Mouse (Mus musculus): ENCODE measurements around the gene Lat2.
A peak's percentile ranks its signal among the peaks of the same experiment; 100 is the strongest.

The Lat2 gene

DNA sequence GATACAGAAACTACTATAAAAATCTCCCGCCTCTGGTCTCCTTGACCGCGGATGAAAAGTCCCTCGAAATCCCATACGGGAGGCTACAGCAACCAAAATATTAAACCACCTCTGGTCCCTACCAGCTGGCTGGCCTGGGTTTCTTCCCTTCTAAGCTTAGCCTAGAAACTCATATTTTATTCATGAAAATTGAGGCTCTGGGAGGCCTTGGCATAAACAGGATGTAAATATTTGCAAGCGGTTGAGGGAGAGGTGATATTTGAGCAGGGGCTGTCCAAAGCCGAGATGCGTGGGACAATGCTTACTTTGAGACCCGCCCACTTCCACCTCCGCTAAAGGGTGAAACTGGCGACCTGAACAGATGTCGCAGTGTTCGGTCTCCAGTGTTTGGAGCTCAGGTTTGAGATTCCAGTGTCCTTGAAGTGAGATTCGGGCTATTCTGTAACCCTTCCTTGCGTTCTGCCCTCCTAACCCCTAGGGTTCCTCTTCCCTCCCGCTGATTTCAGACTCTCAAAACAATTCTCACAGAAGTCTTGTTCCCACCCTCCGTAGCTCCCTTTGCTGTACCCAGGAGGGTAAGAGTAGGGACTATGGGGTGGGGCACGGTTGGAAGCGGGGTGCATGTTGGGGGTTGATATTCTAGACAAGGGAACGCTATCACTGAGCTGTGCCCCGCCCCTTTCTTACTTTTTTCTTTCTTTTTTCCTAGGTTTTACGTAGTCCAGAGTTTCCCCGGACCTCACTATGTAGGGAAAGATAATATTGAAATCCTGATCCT, 42.9 kb downstream of the Lat2 start:
- DNase-seq (ENCODE audit: low spot score in 2 of 2) = no peak

DNA sequence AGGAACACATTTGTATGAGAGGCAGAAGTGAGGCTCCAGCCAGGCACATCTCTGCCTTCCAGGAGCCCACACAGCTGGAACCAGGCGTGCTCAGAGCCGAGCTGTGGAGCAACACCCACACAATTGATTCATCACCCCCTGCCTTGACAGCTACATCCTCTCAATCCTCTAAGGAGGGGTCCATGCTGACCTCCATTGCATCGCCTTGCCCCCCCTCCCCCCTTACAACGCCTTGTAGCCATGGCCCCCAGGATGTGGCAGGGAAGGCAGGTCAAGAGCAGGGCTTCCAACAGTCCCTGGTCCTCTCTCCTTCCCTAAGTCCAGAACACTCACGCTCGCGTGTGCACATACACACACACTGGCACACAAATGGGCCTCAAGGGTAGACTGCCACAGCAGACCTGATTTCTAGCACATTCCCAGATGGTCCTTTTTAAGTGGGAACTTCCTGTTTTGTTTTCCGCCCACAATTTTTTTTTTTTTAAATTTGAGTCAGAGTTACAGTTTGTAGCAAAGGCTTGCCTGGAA, 45.8 kb downstream of the Lat2 start:
- no peak for DNase-seq (ENCODE audit: low spot score in 2 of 2)

DNA sequence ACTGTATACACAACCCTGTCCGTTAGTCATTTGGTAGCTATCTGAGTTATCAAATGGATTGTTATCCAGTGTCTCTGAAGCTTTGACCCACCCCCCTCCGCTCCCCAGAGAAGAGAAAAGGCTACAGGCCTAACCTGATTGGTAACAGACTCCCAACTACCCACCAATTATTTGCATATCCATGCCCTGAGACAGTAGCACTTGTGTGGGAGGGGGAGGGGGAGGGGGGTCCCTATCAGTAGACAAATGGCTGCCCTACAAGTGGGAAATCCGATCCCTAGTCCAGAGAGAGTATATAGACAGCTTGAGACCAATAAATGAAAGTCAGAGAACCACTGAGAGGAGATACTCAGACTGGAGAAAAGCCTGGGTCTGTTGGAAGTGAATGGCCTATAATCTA, 46.8 kb downstream of the Lat2 start:
- no peak for DNase-seq (ENCODE audit: low spot score in 2 of 2)

DNA sequence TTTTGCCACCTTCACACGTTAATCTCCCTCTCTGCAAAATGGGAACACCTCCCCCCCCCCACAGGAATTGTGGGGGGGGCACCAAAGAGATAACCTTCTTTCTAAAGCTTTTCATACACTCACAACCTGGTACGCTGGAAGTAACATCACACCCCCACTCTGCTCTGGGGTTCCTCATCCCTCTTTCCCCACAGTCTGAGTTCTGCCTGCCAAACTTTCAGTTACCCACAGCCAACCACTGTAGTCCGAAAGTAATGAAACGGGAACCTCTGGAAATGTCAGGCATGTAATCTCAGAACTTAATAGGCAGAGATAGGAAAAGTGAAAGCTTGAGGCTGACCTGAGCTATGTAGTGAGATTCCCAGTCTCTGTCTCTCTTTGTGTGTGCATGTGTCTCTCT, 47.4 kb downstream of the Lat2 start:
- DNase-seq (ENCODE audit: low spot score in 2 of 2) = no peak

DNA sequence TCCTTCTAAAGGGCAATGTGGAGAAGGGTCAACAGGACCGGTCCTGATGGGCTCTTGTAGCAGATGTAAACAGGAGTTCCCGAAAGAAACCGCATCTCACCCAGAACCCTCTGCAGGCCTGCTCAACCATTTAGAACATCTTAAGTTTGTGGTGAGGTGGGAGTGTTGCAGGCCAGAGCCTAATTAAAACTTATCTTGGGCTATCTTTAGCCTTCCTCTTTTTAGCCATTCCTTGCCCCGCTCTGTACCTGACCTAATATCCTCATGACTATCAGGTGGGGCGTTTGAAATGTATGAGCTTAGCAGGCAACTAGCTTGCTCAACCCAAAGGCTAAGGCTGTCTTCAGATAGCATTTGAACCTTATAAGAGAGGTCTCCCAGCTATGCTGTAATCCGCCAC, 49.1 kb downstream of the Lat2 start:
- DNase-seq (ENCODE audit: low spot score in 2 of 2) = no peak

DNA sequence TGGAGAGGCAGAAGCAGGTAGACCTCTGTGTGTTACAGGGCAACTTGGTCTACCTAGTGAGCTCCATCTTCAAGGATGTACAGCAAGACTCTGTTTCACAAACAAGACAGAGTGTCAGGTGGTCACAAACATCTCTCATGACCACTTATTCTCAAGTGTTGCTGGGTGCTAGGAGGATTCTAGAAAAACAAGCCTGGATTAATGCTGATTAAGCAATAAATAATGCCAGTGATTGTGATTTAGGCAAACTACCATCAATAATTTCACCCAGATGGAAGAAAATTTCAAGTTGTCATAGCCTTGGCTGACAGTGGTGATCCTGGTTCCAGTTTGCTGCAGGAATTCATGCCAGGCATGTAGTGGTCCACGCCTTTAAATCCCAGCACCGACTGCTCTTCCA, 50.6 kb downstream of the Lat2 start:
- DNase-seq (ENCODE audit: low spot score in 2 of 2) = no peak

DNA sequence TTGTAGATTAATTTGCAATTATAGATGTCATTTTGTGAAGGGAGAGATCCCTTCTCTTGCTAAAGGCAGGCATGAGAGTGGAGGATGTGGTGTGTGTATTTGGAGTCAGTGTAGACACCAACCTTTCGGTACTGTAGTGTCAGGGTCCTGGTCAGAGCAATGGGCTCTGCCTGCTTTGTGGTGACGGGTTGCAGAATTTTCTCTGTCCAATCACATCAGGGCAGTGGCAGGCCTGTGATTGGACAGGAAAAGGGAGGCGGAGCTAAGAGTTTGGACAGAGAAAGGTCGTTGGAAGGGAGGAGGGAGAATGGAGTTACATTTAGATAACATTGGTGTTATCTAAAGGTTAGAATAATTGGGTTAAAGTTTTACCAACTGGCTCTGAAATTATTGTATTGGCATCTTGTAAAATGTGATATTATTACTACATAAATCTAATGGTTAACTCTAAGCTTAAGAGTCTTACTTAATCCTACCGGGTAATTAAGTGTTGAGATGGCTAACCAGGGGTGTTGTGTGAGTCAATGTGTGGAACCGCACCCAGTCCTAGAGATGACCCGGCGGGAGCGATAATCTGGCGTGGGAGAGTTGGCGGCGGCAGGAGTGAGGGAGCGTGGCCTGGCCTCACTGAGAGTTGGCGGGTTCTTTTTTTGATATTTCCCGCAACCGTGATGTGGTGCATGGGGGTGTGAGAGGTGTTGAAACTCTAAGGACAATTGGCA, 54.2 kb downstream of the Lat2 start:
- DNase-seq (ENCODE audit: low spot score in 2 of 2) = no peak

DNA sequence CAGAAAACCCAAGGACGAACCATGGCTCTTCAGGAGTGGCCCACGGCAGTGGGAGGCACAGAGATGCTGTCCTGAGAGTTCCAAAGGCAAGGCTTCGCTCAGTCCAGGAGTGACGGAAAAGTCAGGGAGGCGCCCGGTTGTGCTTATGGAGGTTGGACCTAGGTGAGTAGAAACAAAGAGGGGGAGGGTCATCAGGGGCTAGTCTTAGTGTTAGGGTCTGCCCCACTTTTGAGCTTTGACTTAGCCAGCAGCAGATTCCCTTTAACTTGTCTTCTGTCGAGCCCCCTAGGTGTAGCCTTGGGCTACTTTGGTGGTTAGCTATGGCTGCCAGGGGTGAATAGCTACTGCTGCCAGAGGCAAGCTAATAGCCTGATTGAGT, 54.8 kb downstream of the Lat2 start, which contains the start of gene Syna:
TSS of gene Syna (minus strand) at position 101 of the 379 bp plus-strand sequence.
- no peak for DNase-seq (ENCODE audit: low spot score in 2 of 2)

DNA sequence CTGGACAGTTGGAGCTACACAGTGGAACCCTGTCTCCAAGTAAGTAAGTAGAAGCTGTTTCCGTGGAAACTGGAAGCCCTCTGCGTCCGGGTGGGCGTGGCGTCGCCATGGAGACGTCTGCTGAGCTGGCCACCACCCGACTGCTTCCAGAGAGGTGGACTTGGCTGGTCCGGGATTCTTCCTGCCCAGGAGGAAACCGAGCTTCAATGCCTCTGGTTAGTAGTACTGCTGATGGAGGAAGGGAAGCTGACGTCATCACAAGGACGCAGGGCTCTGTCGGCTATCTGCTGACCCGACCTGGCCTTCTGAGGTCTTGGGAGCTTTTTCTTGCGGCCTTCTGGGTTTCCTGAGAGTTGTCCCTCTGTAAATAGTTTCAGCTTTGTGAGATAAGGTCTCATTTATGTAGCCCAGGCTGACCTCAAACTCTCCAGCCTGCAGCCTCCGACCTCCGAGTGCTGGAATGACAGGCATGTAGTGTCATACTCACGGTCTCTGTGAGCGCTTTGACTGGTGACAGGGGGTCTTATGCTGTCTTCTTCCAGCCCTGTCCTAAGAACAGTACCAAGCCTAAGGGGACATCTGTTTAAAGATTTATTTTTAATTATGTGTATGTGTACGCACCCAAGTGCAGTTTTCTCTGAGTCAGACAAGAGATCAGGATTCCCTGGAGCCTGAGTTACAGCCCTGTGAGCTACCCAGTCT, 59.2 kb downstream of the Lat2 start:
- peak; percentile 80 to 84 for DNase-seq (ENCODE audit: low spot score in 2 of 2)

DNA sequence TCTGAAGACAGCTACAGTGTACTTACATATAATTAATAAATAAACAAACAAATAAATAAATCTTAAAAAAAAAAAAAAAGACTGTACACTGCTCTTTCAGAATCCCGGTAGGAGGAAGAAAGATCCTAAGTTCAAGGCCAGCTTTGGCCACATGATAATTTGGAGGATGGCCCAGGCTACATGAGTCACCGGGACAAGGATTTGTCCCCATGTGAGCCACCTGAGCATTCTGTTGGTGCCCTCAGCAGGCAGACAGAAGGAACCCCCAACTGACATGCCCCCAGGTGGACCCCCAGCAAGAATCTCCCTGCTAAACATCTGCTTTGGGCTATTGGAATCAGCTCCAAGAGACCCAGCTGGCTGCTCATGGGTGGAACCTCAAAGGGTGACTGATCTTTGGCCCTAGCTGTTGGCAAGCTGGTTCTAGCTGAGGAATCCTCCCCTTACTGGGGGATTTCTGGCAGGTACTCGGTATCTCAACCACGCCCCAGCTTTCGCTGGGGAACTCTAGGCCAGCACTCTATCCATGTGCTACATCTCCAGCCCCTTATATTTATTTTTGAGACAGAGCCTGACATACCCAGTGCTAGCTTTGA, 60.8 kb downstream of the Lat2 start:
- DNase-seq (ENCODE audit: low spot score in 2 of 2) = no peak

DNA sequence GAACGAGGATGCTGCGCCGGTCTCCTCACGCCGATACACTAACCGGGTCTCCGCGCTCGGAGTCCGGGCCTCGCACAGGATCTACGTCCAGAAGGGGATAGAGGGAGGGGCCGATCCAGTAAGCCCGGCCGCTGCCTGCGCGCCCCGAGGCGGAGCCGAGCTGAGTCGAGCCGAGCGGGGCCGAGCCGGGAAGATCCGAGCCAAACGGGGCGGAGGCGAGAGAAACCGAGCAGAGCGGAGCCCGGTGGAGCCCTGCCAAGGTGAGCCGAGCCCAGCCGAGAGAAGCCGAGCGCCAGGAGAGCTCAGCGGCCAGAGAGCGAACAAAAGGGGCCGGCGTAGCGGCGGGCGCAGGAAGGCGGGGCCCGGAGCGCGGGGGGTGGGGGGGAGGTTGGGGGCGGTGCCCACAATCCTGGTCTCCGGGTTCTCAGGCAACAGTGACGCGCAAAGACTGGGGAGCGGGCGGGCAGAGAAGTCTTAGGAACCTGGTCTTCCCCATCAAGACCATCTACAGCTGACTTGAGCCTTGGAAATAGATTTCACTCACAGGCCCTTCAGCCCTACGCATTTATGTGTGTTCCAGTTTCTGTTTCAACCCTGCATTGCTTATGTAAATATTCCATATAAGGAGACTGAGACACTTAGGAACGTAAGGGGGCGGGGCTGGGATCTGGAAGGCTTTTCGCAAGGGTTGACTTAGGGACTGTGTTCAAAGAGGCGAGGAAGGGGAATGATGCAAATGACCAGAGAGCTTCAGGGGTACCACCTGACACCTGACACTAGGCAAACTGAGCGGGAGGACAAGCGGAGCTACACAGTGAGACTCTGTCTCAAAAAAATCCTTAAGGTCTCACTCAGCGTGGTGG, 62.5 kb downstream of the Lat2 start, which contains the start of gene Clip2:
TSS of gene Clip2 (minus strand) at position 325 of the 863 bp plus-strand sequence.
- peak; percentile 97 to 99 for DNase-seq (ENCODE audit: low spot score in 2 of 2)

DNA sequence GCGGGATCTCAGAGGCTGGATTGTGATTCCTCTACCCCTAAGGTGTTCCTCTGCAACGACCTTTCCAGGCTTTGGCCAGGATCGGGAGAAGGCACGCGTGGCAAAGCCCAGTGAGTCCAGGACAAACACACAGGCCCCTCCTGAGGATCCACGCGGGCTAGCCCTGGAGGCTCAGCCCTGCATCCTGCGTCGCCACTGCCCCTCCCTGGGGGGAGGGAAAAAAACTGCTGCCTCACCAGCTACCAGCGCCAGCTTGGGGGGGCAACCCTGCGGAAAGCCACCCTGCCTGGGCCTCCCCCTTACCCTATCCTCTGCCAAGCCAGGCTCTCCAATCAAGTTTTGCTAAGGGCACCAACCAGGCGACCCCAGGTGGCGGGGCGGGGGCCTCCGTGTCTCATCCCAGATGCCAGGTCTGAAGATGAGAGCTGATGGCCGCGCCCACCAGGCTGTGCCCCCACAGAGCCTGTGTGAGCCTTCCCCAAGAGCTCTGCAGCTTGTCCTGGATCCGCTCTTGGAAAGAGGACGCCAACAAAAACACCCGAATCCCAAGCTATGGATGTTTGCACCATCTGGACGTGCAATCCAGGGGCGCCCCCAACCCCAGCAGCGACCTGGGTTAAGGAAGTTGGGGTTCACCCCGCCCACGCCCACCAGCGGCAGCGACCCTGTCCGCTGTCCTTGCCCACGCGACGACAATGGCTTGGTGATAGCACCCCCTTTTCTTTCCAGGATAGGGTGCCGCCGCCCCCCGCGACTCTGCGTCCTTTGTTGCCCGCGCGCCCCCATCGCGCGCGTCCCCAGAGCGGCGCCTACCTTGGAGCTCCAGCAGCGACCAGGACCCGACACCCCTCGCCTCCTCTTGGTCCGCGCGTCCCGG, 63.4 kb downstream of the Lat2 start:
- peak; percentile 54 to 63 for DNase-seq (ENCODE audit: low spot score in 2 of 2)

DNA sequence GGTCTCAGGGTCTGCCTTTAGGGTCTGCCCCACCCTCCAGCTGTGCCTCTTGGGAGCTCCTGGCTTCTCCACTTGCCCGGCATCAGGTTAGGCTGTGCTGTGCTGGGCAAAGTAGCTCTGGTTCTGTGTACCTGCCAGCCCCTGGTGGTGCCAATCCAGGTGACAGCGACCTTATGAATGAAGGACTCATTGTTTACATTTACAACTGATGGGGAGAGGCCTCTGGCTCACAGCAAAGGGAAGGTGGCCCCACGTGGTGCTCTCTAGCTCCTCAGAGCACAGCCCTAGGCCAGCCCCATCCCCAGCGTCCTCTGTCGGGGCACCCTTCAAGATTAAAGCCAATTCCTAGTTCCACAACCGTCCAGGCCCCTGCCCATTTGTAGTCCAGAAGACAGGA, 64.0 kb downstream of the Lat2 start:
- no peak for DNase-seq (ENCODE audit: low spot score in 2 of 2)
